Mouse (Mus musculus) CH12.LX (cell line): ENCODE results near the gene Cux1.

ENCODE experiments used
- CTCF ChIP-seq, 2 experiments: IDR thresholded peaks in 1 of 2; conservative IDR thresholded peaks in 1 of 2; 2 replicates each; pipeline ENCODE4 v1.5.1; 2011 to 2012; ENCODE audit warnings: low read depth in 2 of 2, low read length in 2 of 2, improper control_type of control experiment in 1 of 2, inconsistent platforms in 1 of 2, mild to moderate bottlenecking in 1 of 2, moderate library complexity in 1 of 2
- ELF1 ChIP-seq: IDR thresholded peaks from 2 replicates; pipeline ENCODE4 v1.6.1; 2014; ENCODE audit warnings: low read depth, mild to moderate bottlenecking, inconsistent platforms, low read length, improper control_type of control experiment
- HCFC1 ChIP-seq: IDR thresholded peaks from 2 replicates; pipeline ENCODE4 v1.6.1; 2012; ENCODE audit warnings: low read depth, mild to moderate bottlenecking, inconsistent platforms, low read length, improper control_type of control experiment
- MAFK ChIP-seq: IDR thresholded peaks from 2 replicates; pipeline ENCODE4 v1.6.1; 2011; ENCODE audit warnings: low read length, improper control_type of control experiment; ENCODE audit not compliant: insufficient replicate concordance
- MAX ChIP-seq: IDR thresholded peaks from 2 replicates; pipeline ENCODE4 v1.6.1; 2011; ENCODE audit warnings: low read length, improper control_type of control experiment
- NRF1 ChIP-seq: IDR thresholded peaks from 2 replicates; pipeline ENCODE4 v1.6.1; 2014; ENCODE audit warnings: low read depth, mild to moderate bottlenecking, inconsistent platforms, low read length, improper control_type of control experiment, moderate library complexity
- PAX5 ChIP-seq: IDR thresholded peaks from 2 replicates; pipeline ENCODE4 v1.6.1; 2012; ENCODE audit warnings: low read length, inconsistent platforms, mixed read lengths
- POLR2A ChIP-seq: IDR thresholded peaks from 2 replicates; pipeline ENCODE4 v1.6.1; 2011; ENCODE audit warnings: low read depth, mild to moderate bottlenecking, improper control_type of control experiment, low read length
- ZKSCAN1 ChIP-seq: IDR thresholded peaks from 2 replicates; pipeline ENCODE4 v1.6.1; 2012; ENCODE audit warnings: low read depth, inconsistent platforms, low read length, improper control_type of control experiment, borderline replicate concordance
- ZNF384 ChIP-seq: IDR thresholded peaks from 2 replicates; pipeline ENCODE4 v1.6.1; 2012; ENCODE audit warnings: low read depth, low read length, improper control_type of control experiment, inconsistent platforms

DNA sequence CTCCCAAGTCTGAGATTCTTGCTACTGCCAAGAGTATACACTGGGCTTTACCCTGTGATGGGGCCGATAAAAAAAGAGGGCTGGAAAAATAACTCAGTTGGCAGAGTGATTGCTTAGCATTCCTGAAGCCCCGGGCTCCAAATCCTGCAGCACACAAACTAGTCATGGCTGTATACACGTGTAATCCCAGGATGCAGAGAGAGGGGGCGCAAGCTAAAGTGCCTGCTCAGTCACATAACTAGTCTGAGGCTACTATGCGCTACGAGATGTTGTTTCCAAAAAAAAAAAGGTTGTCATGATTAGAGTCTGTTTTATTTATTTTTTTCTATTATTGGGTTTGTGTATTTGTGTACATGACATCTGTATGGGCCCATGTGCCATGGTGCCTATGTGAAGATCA, 245.9 kb downstream of the Cux1 start:
- TF ChIP-seq CTCF (conservative IDR thresholded peaks at IDR 0.05 in 1 of 2, IDR thresholded peaks at IDR 0.05 in 1 of 2; ENCODE audit: low read depth in 2 of 2, low read length in 2 of 2) (peak in 1 of 2 experiments; percentile 50; a peak in 2 of 4 replicates), MAX (no peak), NRF1 (no peak), ZNF384 (no peak), MAFK (no peak), HCFC1 (no peak), POLR2A (no peak), ZKSCAN1 (no peak), PAX5 (no peak), ELF1 (no peak)
